Mouse (Mus musculus) embryo, embryonic 9.5 days (tissue): ENCODE measurements at regions not wholly inside any gene's neighbourhood (a gene's known extent, or its start where the extent isn't known, plus 50 kb on each side); places are given as distances from the start of the nearest gene placed in this dataset.
A peak's percentile ranks its signal among the peaks of the same experiment; 100 is the strongest.
"Not testable (repeated sequence)": the region's sequence is repeated elsewhere in the genome, so short reads cannot be mapped to it uniquely, and the experiment has no call there.

Experiments
- DNase-seq: peaks from one replicate; pipeline ENCODE4 v3.0.0-alpha.2; 2017; ENCODE audit errors: extremely low spot score

GRCm38 (mm10) chr6:3201507-3201906 lies 197.9 kb downstream of the Samd9l start:
- peak; percentile 99 for DNase-seq

GRCm38 (mm10) chr6:3201107-3201506 lies 198.3 kb downstream of the Samd9l start:
- DNase-seq: peak; percentile 71

GRCm38 (mm10) chr6:3200586-3200985 lies 198.8 kb downstream of the Samd9l start:
- peak; percentile 92 for DNase-seq

- DNase-seq: not testable (repeated sequence)
Observed at GRCm38 (mm10) chr6:3192424-3192820, 206.9 kb downstream of the Samd9l start.

- DNase-seq: not testable (repeated sequence)
Observed at GRCm38 (mm10) chr6:3191695-3192423, 207.5 kb downstream of the Samd9l start.

GRCm38 (mm10) chr6:3183819-3184199 lies 215.6 kb downstream of the Samd9l start:
- peak; percentile 47 for DNase-seq

GRCm38 (mm10) chr6:3182889-3183818 lies 216.2 kb downstream of the Samd9l start:
- DNase-seq: peak; percentile 60

- not testable (repeated sequence) for DNase-seq
Observed at GRCm38 (mm10) chr6:3182424-3182841, 216.9 kb downstream of the Samd9l start.

GRCm38 (mm10) chr6:3179603-3180348 lies 219.6 kb downstream of the Samd9l start:
- DNase-seq: not testable (repeated sequence)

GRCm38 (mm10) chr6:3169479-3169878 lies 229.9 kb downstream of the Samd9l start:
- not testable (repeated sequence) for DNase-seq

- DNase-seq: not testable (repeated sequence)
Observed at GRCm38 (mm10) chr6:3166149-3166548, 233.2 kb downstream of the Samd9l start.

GRCm38 (mm10) chr6:3151901-3152300 lies 247.5 kb downstream of the Samd9l start:
- not testable (repeated sequence) for DNase-seq

GRCm38 (mm10) chr6:3137823-3138222 lies 261.5 kb downstream of the Samd9l start:
- DNase-seq: not testable (repeated sequence)

GRCm38 (mm10) chr6:3133763-3134162 lies 265.6 kb downstream of the Samd9l start:
- DNase-seq: not testable (repeated sequence)

GRCm38 (mm10) chr6:3116296-3116695 lies 283.1 kb downstream of the Samd9l start:
- DNase-seq: not testable (repeated sequence)
